Mouse (Mus musculus) T-helper 17 cell (primary cell): ENCODE measurements at regions not wholly inside any gene's neighbourhood (a gene's known extent, or its start where the extent isn't known, plus 50 kb on each side); places are given as distances from the start of the nearest gene placed in this dataset.

Experiments
- in situ Hi-C, 2 experiments: fragments of 300-600 bp; cut with MboI, MseI; formaldehyde crosslinking; loops; 1 replicate in 1 of 2; 2 replicates in 1 of 2; pipeline ENCODE4 v1.15.1; 2025; ENCODE audit warnings: high pct_unique_total_duplicates in 2 of 2

GRCm38 (mm10) chr9:84178705-84179104, 253.8 kb downstream of the Bckdhb start:
- in situ Hi-C loops = loop anchor here in 1 of 2 experiments (25.0 kb wide), 1 partner anchor 1591 kb away; no protein-coding TSS in a partner anchor

GRCm38 (mm10) chr9:84179238-84179637, 254.3 kb downstream of the Bckdhb start:
- in situ Hi-C loops = loop anchor here in 1 of 2 experiments (25.0 kb wide), 1 partner anchor 1592 kb away; no protein-coding TSS in a partner anchor

DNA sequence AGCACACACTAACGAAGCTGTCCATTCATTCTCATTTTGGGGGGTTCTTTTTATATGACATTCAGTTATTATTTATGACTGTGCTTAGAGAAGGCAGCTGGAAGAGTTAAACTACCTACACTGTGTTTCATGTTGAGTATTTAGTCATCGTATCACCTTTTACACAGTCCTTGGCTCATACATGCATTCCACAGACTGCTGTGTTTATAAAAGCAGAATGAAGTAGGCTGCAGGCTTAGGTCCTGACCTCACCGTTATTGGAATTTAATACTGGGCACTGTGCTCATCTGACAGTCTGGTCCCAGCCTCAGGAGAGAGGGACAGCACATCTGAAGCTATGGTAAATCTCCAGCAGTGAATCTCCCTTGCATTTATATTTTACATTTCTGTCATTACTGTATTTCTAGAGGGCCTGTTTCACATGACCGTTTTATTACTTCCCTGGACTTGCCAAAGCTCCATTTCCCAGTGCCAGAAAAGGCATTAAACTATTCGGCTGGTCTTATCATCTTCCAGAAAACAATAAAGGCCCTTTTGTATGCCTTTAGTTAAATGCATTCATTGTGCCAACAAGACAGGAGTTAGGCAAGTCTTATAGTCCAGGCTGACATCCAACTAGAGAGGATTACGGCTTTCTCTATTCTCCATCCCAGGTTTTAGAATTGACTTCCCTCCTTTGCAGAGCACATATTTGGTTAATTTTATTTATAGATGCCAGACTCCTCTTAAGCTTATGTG, 258.9 kb downstream of the Bckdhb start:
- in situ Hi-C loops = loop anchor here in 1 of 2 experiments (25.0 kb wide), 1 partner anchor 1597 kb away; no protein-coding TSS in a partner anchor

- in situ Hi-C loops = loop anchor here in 1 of 2 experiments (25.0 kb wide), 1 partner anchor 1600 kb away; no protein-coding TSS in a partner anchor
Observed at GRCm38 (mm10) chr9:84187531-84187930, 262.6 kb downstream of the Bckdhb start.

- in situ Hi-C loops = loop anchor here in 1 of 2 experiments (25.0 kb wide), 1 partner anchor 1606 kb away; no protein-coding TSS in a partner anchor
Observed at GRCm38 (mm10) chr9:84193405-84193804, 268.5 kb downstream of the Bckdhb start.

- in situ Hi-C loops = loop anchor here in 1 of 2 experiments (25.0 kb wide), 1 partner anchor 1607 kb away; no protein-coding TSS in a partner anchor
Observed at GRCm38 (mm10) chr9:84194716-84195115, 269.8 kb downstream of the Bckdhb start.

DNA sequence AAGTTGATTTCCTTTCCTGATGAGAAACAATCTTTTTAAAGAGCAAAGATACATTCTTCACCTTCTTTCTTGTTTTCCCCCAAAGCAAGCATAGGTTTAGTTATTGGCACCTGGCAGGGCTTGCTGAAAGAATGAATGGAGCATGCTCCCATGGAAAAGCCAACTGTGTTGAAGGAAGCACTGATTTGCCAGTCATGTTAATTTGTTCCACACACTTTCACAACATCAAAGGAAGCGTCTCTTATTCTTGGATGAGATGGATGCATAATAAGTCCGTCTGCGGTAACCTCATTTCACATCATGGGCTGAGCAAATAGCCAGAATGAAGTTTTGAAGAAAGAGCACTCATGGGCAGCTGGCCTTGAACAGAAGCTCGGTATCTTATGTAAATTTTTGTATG, 270.4 kb downstream of the Bckdhb start:
- in situ Hi-C loops = loop anchor here in 1 of 2 experiments (25.0 kb wide), 1 partner anchor 1608 kb away; no protein-coding TSS in a partner anchor

GRCm38 (mm10) chr9:84200208-84200607, 275.3 kb downstream of the Bckdhb start:
- in situ Hi-C loops = no loop called here

GRCm38 (mm10) chr9:84204056-84204455, 279.1 kb downstream of the Bckdhb start:
- in situ Hi-C loops = no loop called here

GRCm38 (mm10) chr9:84240491-84240975, 315.6 kb downstream of the Bckdhb start:
- in situ Hi-C loops = no loop called here

- in situ Hi-C loops = no loop called here
Observed at GRCm38 (mm10) chr9:84249765-84250164, 324.8 kb downstream of the Bckdhb start.

- in situ Hi-C loops = no loop called here
Observed at GRCm38 (mm10) chr9:84253022-84253991, 328.4 kb downstream of the Bckdhb start.

GRCm38 (mm10) chr9:84258488-84258887, 333.5 kb downstream of the Bckdhb start:
- in situ Hi-C loops = no loop called here

DNA sequence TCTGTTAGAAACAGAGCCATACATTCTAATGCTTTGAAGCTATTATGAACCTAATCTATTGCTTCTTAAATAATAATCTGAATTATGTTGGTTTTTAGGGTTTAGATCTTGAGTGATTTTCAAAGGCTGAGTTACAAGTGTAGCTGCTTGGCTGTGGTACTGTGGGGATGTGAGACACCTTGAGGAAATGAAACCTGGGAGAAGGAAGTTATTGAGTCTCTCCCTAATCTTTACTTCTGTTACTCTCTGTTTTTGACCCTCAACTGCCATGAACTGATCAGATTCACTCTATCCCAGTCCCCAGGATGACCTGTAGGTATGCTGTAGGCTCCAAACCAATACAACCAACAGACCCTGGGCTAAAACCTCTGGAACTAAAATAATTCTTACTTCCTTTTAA, 334.8 kb downstream of the Bckdhb start:
- in situ Hi-C loops = no loop called here

DNA sequence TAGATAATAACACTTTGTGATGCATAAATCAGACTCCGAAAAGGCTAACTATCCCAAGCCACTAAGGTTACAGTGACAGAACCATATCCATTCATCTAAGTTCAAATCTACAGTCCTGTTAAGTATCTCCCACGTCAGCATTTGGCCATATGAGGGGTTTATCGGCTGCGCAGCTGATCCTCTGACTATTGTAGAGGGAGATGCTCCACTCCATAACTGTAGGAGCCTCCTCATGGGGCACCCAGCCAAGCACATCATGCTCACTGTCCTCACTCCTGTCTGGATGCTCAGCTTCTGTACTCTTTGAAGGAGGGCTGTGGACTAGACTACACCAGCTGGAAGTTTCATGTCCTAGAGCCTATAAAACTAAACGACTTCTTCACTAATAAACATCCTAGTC, 337.2 kb downstream of the Bckdhb start:
- in situ Hi-C loops = no loop called here

DNA sequence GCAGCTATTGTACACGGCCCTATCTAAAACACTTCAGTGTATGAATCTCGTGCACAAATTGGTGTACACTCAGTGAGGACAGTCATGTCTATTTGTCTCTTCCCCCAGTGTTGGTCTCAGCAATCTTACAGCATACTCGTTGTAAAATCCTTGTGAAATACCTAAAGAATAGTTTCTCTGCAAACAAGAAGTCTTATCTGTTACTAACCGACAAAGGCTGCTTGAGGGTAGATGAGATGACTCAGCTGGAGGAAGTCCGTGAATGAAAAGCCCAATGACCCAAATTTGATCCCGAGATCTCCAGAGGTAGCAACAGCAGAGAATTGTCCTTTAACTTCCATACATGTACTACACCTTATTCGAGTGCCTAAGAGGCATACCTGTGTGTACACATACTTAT, 342.0 kb downstream of the Bckdhb start:
- in situ Hi-C loops = no loop called here

DNA sequence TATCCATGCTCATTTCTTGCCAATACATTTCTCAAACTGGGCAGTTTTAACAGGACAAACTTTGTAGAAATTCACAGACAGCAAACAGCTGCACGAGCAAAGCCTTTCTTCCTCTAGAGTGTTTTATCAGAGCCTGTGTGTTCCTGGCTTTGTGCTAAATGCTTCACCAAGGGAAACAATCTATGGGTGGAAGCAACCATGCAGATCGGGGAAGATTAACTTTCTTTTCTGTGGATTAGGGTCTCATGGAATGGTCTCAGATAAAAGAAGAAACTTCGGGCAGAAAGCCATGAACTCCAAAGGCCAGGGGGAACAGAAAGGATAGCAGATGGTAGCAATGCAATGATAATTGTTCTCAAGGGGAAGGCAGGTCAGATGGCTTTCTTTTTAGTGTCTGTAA, 349.7 kb downstream of the Bckdhb start:
- in situ Hi-C loops = no loop called here

- in situ Hi-C loops = no loop called here
Observed at GRCm38 (mm10) chr9:84278295-84278694, 353.4 kb downstream of the Bckdhb start.

GRCm38 (mm10) chr9:84278731-84279130, 353.8 kb downstream of the Bckdhb start:
- in situ Hi-C loops = no loop called here

DNA sequence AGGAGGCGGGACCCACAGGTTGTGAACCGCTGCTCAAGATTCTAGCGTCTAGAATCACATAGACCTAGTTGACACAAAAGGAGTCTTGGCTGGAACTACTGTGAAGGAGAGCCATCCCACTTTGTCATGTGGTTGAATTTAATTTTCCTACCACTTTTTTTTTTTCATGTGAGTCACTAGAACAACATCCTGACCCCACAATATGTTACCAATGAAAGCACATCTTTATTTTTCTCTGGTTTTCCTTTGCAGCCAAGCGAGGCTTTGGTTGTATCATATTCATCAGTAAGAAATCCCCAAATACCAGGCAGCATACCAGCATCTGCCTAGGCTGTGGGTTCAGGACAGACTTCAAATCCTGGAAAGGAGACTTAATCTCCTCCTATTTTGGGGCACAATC, 356.0 kb downstream of the Bckdhb start:
- in situ Hi-C loops = no loop called here

DNA sequence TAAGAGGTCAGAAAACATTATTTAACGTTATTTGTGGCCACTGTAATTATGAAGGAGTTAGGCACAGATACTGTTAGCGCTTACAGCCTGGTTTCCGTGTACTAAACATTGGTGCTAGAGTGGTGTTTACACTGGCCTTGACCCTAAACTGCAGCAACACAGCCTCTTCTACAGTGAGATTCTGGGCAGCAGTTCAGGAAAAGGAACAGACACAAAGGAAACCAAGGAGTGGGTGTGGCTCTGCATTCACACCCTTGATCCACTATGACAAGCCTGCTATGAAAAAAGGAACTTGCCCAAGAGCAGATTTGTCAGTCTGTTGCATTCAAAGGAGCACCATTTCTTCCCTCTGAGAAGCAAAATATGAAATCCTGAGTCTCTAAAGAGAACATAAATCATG, 356.7 kb downstream of the Bckdhb start:
- in situ Hi-C loops = no loop called here

- in situ Hi-C loops = no loop called here
Observed at GRCm38 (mm10) chr9:84283296-84283695, 358.4 kb downstream of the Bckdhb start.
